Mouse (Mus musculus): ENCODE results near the gene Fgfr2.

GRCm38 (mm10) chr7:131542115-131542871 is 1580.9 kb downstream of the Fgfr2 start, which contains the start of gene Hmx3:
- TF ChIP-seq CTCF (IDR thresholded peaks at IDR 0.05; ENCODE audit: insufficient read depth, low read length) (no peak), POLR2A (IDR thresholded peaks at IDR 0.05; ENCODE audit: borderline replicate concordance, extremely low read depth, low read depth, low read length) (no peak)
